Mouse (Mus musculus) hematopoietic stem cell, adult 5-6 weeks (primary cell): ENCODE data around the gene Aqp12. TPM values are rescaled to one million over a fixed set of nuclear protein-coding genes. Genes with fewer than 3 reads are reported as not detected.
"Not testable (repeated sequence)": the region's sequence is repeated elsewhere in the genome, so short reads cannot be mapped to it uniquely, and the experiment has no call there.

Experiments used
- ATAC-seq, 2 experiments: fragments of 125-278 bp in 1 of 2; replicated peaks in 1 of 2; 2 replicates each; pipeline ENCODE4 v1.8.0; 2016 to 2017; ENCODE audit warnings: inconsistent platforms in 2 of 2, mild to moderate bottlenecking in 2 of 2, moderate number of reproducible peaks in 2 of 2, low read depth in 1 of 2, moderate TSS enrichment in 1 of 2; ENCODE audit not compliant: low FRiP score in 2 of 2, poor library complexity in 2 of 2, severe bottlenecking in 2 of 2, insufficient read depth in 1 of 2, low TSS enrichment in 1 of 2
- total RNA-seq: library from RNA; stranded (forward); fragments of 172-1452, 232-1000 nt; gene quantifications from 2 replicates; pipeline ENCODE4 v1.2.3, GENCODE M21; 2017

Gene Aqp12
- total RNA-seq, result not detected in 2 replicates

DNA sequence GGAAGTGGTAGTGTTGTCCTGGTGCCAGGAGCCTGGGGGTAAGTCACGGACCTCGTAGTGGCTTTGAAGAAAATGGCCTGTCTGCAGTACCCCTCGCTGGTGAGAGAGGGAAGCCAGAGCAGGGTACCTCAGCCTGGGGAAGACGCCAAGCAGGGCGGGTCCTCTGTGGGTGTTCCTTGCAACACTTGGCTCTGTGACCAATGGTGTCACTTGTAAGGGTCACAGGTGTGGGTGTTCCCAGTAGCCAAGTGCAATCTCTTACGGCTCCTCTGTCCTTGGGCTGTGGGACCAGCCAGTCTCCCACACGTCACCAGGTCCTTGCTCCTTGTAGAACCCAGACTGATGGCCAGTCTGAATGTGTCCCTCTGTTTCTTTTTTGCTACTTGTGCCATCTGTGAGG is at the start of gene Aqp12:
Gene Aqp12, plus strand, starts transcription at position 274 of the 400 bp plus-strand sequence.
- ATAC-seq, result no peak

DNA sequence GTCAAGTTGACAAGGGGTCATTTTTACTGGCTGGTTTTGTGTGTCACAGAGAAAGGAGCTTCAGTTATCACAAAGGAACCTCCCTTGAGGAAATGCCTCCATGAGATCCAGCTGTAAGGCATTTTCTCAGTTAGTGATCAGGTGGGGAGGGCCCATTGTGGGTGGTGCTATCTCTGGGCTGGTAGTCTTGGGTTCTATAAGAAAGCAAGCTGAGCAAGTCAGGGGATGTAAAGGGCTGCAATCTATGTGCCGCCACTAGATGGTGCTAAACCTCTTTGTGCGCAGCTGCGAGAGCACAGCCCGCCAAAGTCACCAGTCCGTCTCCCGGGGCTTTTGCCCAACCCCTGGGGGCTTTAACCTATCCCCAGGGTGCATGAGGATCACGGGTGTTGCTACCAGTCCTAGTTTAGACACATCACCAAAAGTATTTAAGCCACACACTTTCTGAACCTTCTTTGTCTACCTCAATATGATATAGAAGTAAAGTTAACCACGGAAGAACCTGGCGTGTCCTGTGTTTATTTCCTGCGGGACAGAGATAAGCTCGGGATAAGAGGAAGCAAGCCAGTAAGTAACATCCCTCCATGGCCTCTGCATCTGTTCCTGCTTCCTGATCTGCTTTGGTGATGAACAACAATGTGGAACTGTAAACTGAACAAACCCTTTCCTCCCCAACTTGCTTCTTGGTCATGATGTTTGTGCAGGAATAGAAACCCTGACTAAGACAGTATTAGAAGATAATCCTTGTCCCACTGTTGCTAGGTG is 49.4 kb upstream of the Aqp12 start:
- not testable (repeated sequence) for ATAC-seq

DNA sequence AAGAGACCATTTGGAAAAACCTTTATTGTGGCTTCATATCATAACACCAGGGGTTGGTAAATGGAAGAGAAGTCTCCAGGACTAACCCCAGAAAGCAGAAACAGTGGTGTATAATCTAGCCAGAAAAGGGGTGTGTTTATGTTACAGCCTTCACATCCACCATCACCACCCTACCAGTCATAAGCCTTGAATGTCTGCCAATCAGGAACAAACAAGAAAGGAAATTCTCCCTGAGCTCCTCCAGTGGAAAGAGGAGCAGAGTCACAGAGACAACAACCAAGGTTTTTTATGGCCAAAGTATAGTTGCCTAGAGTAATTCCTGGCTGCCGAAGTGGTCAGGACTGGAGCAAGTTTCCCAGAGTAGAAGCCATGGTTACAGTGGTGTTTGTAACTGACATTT is 47.1 kb upstream of the Aqp12 start:
- ATAC-seq, result no peak

GRCm38 (mm10) chr1:92970791-92971190 is 35.3 kb upstream of the Aqp12 start:
- not testable (repeated sequence) for ATAC-seq

GRCm38 (mm10) chr1:92971879-92972795 is 34.0 kb upstream of the Aqp12 start:
- peak in 1 of 2 experiments; percentile 52; a peak in 1 of 4 replicates for ATAC-seq

GRCm38 (mm10) chr1:92972854-92973253 is 33.3 kb upstream of the Aqp12 start:
- ATAC-seq, result peak; percentile 98 to 100

- no peak for ATAC-seq
Measured at GRCm38 (mm10) chr1:92976141-92976566, 30.0 kb upstream of the Aqp12 start.

DNA sequence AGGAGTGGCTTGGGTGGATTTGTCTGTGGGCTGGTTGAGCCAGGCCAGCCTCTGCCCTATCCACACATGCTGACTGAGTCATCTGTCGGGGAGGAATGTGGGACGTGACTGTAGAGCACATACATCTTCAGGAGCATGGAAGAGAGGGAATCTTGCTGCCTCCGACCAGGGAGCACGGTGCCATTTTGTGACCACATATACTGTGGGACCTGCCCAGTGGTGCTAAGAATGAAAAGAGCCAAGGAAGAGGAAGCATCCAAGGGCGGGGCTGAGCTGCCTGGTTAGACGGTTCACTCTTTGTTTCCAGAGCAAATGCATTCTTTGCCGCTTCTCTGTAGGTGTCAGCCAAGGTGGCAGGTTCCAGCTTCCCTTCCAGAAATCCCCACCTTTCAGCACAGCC is 27.5 kb upstream of the Aqp12 start:
- no peak for ATAC-seq

DNA sequence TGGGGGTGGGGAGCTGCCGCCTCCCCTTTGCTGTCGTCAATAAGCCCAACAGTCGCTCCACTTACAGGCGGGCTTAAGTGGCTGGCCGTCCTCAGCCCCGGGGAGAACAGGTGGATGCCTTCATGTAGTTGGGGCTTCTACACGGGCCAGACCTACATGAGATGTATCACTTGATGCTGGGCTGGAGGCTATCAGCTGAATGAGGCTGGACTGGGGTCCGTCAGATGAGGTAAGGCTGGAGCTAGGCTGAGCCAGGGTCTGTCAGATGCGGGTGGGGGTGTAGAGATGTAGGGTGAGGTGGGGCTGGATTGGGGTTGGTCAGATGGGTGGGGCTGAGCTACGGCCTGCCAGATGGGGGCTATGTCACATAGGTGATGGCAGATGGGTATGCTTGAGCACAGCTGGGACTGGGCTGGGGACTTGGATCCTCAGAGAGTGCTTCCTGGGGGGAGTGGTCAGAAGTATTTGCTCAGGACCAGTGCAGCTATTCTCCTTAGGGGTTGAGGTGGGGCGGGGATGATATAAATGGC is 27.0 kb upstream of the Aqp12 start:
- no peak for ATAC-seq

DNA sequence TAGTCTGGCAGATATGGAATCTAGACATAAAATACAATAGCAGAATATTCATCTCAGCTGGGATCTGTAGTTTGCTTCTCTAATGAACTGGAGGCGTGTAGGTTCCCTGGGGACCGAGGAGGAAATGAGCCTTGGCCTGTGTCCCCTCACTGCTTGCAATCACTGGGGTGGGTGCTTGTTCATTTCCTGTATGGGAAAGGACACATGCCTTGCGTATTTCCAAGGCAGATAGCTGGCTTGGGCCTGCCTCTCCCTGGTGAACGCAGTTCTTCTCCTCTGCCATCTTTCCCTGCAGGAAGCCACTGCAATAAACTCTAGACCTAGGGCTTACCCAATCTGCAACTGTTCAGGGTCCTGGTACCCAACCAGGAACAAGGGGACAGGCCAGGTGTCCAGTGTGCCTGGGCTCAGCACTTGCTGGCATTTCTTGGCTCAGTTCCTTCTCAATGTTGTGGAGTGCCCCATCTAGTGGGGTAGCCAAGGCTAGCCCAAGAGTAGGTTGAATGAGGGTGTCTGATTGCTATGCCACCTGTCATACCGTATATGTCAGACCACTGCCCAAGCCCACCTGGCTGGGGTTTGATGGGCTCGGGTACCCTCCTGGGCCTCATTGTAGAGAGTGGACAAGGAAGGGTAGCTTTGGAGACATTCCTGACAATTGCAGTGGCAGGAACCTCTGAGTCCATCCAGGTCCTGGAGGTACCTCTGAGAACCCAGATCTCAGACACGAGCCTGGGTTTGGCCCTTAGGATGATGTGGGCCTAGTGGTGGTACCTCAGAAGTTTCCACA is 24.9 kb upstream of the Aqp12 start:
- ATAC-seq, result no peak

GRCm38 (mm10) chr1:92982931-92983605 is 23.1 kb upstream of the Aqp12 start:
- ATAC-seq, result no peak

- no peak for ATAC-seq
Measured at GRCm38 (mm10) chr1:92984999-92985398, 21.1 kb upstream of the Aqp12 start.

- ATAC-seq, result no peak
Measured at GRCm38 (mm10) chr1:92988894-92989293, 17.2 kb upstream of the Aqp12 start.

GRCm38 (mm10) chr1:92989891-92990290 is 16.2 kb upstream of the Aqp12 start:
- no peak for ATAC-seq

DNA sequence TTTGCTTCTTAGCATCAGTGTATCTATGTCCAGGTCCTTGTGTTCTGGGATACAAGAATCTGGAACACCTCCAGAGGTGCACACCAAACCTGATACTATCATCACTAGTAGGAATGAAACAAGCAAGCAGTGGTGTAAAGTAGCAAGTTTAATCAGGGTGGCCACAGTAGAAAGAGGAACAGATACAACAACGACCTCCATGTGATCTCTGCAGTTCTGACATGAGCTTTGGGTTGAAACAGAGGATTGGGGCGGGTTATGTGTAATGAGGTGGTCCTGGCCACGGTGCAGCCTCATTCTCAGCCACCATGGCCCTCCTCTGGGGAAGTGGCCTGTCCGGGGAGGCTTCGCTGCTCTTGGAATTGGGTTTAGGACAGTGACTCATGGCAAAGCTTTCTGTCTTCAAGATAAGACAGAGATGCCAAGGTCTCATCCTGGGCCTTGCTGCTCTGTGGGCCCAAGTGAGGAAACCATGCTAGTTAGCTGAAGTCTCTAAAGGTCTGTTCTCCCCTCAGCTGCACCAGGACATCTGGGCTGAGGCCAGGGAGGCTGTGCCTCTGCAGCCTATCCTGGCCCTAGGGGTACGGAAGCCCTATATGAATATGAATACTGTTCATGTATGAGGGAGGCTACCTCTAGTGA is 13.8 kb upstream of the Aqp12 start:
- ATAC-seq, result no peak

- ATAC-seq, result no peak
Measured at GRCm38 (mm10) chr1:92992880-92993279, 13.3 kb upstream of the Aqp12 start.
